Comparison of ENCODE assay signal across 9 mouse cellular contexts in the genomic region with DNA sequence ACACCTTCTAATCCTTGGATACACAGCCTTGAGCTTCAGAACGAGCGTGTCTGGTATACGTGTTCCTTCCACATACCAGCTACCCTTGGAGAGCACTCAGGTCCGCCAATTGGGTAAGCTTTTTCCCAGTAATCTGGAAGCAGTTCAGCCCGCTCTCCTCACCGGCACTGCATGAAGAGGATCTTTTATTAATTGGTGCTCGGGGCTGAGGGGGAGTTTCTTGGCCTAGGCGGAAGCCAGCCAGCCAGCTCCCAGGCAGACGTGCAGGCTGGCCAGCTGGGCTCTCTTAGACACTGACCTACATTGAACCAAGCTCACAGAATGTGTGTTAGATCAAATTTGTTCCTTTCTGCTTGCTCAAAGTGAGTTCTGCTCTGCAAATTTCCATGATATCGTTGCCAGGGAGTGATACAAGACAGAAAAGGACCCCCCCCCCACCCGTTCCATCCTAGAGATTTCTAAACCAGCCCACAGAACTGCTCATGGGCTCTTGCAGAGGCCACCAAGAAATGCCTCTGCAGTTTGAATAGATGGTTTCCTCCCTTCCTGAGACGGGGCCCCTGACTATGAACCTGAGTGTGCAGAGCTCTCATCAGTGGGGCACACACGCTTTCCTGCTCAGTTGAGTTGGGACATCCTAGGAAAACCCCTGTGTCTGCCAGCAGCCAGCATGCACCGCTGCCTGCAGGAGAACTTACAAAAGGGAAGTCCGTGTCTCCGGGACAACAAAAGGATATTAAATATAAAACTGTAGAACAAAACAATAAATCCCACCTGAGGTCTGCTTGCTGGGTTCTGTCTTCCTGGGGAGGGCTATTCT.
DNase-seq lines count a peak whose midpoint lies in the region; ATAC-seq lines count a peak whose summit lies in the region.
"Had no signal": no experiment of that assay in that cellular context is flagged by ENCODE, and none has a peak within 500 bp of the region (broad histone marks: within the 10 kb centered on the region; RNA-seq: fewer than 3 reads in every experiment).

No protein-coding gene starts in this region.

- WGBS in midbrain, embryonic 11.5 days, result 49% methylated on average over 16 of the region's 16 CpGs
- 33% methylated on average over 16 of the region's 16 CpGs for WGBS in stomach, embryonic 16.5 days

- H3K36me3 ChIP-seq in midbrain, embryonic 11.5 days (ENCODE audit: control insufficient read depth, insufficient read depth, low read length), result no peaks in the 10 kb centered on the region
- no peaks in the 10 kb centered on the region for H3K36me3 ChIP-seq in stomach, embryonic 16.5 days (ENCODE audit: control insufficient read depth, insufficient read depth, low read length)
- H3K36me3 ChIP-seq: G1E had no signal

- H3K27me3 ChIP-seq in midbrain, embryonic 11.5 days (ENCODE audit: control insufficient read depth, insufficient read depth, low read length), result no peaks in the 10 kb centered on the region
- no peaks in the 10 kb centered on the region for H3K27me3 ChIP-seq in stomach, embryonic 16.5 days (ENCODE audit: control insufficient read depth, insufficient read depth, low read length)

- 0 out of 2 replicates have a peak, but pooled peaks have one; percentile 11 for ATAC-seq in midbrain, embryonic 11.5 days (ENCODE audit: low FRiP score)
- peak; percentile 81; the same call in 1 of the 2 replicates for ATAC-seq in stomach, embryonic 16.5 days (ENCODE audit: insufficient read depth, low FRiP score)

- no peak overlapping the region for H3K4me2 ChIP-seq in midbrain, embryonic 11.5 days
- H3K4me2 ChIP-seq in stomach, embryonic 16.5 days (ENCODE audit: low read depth, low read length), result no peak overlapping the region

- intact Hi-C loops in gastrocnemius, postnatal 36 days (cut with DNase I), result no loop called here
- intact Hi-C loops in left cerebral cortex, postnatal 14 days (cut with DNase I), result loop anchor here (10.0 kb wide), 1 partner anchor 198 kb away; no protein-coding TSS in a partner anchor

- peaks cover 17% of the 10 kb centered on the region for H3K4me1 ChIP-seq in midbrain, embryonic 11.5 days (ENCODE audit: control insufficient read depth, insufficient read depth, low read length)
- peaks cover 14% of the 10 kb centered on the region; the same call in 1 of the 2 replicates for H3K4me1 ChIP-seq in stomach, embryonic 16.5 days (ENCODE audit: control insufficient read depth, insufficient read depth, low read length)

- H3K4me3 ChIP-seq in midbrain, embryonic 11.5 days (ENCODE audit: low read depth, low read length), result no peak overlapping the region
- H3K4me3 ChIP-seq in stomach, embryonic 16.5 days (replicated peaks; ENCODE audit: low read length), result no peak overlapping the region

- peak overlapping the region; percentile 10; the same call in 1 of the 2 replicates for H3K9ac ChIP-seq in midbrain, embryonic 11.5 days (ENCODE audit: low read length)
- peak overlapping the region; percentile 16 for H3K9ac ChIP-seq in stomach, embryonic 16.5 days (ENCODE audit: low read length)

- DNase-seq in brain, adult 2 months (ENCODE audit: low read depth, low spot score), result peak; percentile 79
- peak; percentile 57 for DNase-seq in embryo, embryonic 11 days
- peak; percentile 48 to 53 for DNase-seq in gastrocnemius, postnatal 36 days
- DNase-seq in kidney, adult 11 months, result peak; percentile 33
- DNase-seq in left cerebral cortex, postnatal 14 days (ENCODE audit: low spot score in 2 of 2), result peak; percentile 57 to 70
- no peak for DNase-seq in midbrain, embryonic 11.5 days (ENCODE audit: low spot score, missing footprints)
- no peak for DNase-seq in T-cell, adult 2 months (ENCODE audit: low spot score)

- no peaks in the 10 kb centered on the region for H3K9me3 ChIP-seq in midbrain, embryonic 11.5 days (ENCODE audit: control insufficient read depth, low read length)
- no peaks in the 10 kb centered on the region for H3K9me3 ChIP-seq in stomach, embryonic 16.5 days (replicated peaks; ENCODE audit: control insufficient read depth, low read length)

- H3K27ac ChIP-seq in midbrain, embryonic 11.5 days (ENCODE audit: low read depth, low read length), result no peak overlapping the region
- H3K27ac ChIP-seq in stomach, embryonic 16.5 days (ENCODE audit: low read length), result peak overlapping the region; percentile 81

Comparison
In these comparisons a context has a peak if more than half of its experiments do, and no peak if none do; other contexts are left out.
1. DNase-seq: peak in brain, adult 2 months (single experiment), embryo, embryonic 11 days (single experiment), gastrocnemius, postnatal 36 days (2 of 2), kidney, adult 11 months (single experiment) and left cerebral cortex, postnatal 14 days (2 of 2); none in midbrain, embryonic 11.5 days (single experiment) and T-cell, adult 2 months (single experiment).